Mouse (Mus musculus): ENCODE data around the gene Ola1. TPM values are rescaled to one million over a fixed set of nuclear protein-coding genes. Genes with fewer than 3 reads are reported as not detected.

Gene Ola1
- polyA plus RNA-seq, 1 experiment, result 1.5 TPM

DNA sequence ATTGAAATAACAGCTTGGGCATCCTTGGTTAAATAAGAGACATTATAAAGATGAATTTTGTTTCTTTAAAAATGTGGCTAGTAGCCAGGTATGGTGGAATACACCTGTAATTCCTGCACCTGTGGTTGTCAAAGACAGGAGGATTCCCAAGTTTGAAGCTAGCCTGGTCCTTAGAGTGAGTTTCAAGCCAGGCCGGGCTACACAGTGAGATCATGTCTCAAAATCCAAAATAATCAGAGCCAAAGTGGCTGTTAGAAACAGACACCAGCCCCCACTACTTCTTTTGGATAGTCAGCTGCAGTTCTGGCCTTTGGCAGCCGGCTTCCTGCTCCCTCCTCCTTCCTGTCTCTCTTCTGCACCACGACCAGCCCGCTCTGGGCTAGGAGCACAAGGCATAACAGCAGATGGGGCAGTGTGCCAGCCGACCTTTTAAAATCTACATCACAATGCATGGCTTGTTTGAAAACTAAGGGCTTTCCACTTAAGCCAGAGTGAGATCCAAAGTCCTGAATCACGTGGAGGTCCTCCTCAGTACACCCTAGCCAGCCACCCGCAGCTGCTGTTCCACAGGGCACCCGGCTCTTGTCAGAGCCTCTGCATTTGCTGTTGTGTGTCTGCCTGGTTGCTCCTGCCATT is 132.9 kb downstream of the Ola1 start:
- H3K27ac ChIP-seq (ENCODE audit: insufficient read depth, low read depth, low read length), result no peak overlapping the region
- H3K36me3 ChIP-seq (ENCODE audit: control insufficient read depth, insufficient read depth, low read length), result no peaks in the 10 kb centered on the region
- H3K4me3 ChIP-seq (ENCODE audit: low read depth, low read length), result no peak overlapping the region
- H3K27me3 ChIP-seq (ENCODE audit: control insufficient read depth, insufficient read depth, low read length), result no peaks in the 10 kb centered on the region
- TF ChIP-seq CTCF (IDR thresholded peaks at IDR 0.05; ENCODE audit: extremely low read depth, insufficient read length, insufficient replicate concordance, low read depth, low read length) (no peak), POLR2A (IDR thresholded peaks at IDR 0.05; ENCODE audit: low read depth, low read length) (no peak)
- WGBS, result 8% methylated on average over 8 of the region's 8 CpGs
- no peaks in the 10 kb centered on the region for H3K4me1 ChIP-seq (ENCODE audit: control insufficient read depth, insufficient read depth, insufficient read length, low read length)

DNA sequence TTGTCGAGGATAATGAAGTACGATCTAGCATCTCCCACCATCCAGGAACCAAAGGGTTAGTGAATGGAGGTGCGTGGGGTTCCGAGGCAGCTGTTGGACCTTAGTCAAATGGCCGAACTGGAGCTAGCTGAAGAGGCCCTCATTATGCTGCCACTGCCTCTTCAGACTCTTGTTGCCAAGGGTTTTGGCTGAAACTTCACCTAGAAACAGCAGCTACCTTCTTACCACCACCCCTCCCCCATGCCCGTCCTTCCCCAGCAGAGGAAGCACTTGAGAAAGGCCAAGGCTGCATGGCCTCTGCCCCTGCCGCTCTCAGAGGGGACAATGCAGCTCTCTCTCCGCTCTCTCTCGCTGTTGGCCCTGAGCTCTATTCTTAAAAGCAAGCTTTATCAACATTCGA is 136.2 kb downstream of the Ola1 start:
- H3K27ac ChIP-seq (ENCODE audit: insufficient read depth, low read depth, low read length), result no peak overlapping the region
- H3K36me3 ChIP-seq (ENCODE audit: control insufficient read depth, insufficient read depth, low read length), result no peaks in the 10 kb centered on the region
- no peaks in the 10 kb centered on the region for H3K27me3 ChIP-seq (ENCODE audit: control insufficient read depth, insufficient read depth, low read length)
- H3K4me3 ChIP-seq (ENCODE audit: low read depth, low read length), result no peak overlapping the region
- H3K4me1 ChIP-seq (ENCODE audit: control insufficient read depth, insufficient read depth, insufficient read length, low read length), result no peaks in the 10 kb centered on the region
- TF ChIP-seq CTCF (IDR thresholded peaks at IDR 0.05; ENCODE audit: extremely low read depth, insufficient read length, insufficient replicate concordance, low read depth, low read length) (no peak), POLR2A (IDR thresholded peaks at IDR 0.05; ENCODE audit: low read depth, low read length) (no peak)
- WGBS, result 88% methylated on average over 10 of the region's 10 CpGs

DNA sequence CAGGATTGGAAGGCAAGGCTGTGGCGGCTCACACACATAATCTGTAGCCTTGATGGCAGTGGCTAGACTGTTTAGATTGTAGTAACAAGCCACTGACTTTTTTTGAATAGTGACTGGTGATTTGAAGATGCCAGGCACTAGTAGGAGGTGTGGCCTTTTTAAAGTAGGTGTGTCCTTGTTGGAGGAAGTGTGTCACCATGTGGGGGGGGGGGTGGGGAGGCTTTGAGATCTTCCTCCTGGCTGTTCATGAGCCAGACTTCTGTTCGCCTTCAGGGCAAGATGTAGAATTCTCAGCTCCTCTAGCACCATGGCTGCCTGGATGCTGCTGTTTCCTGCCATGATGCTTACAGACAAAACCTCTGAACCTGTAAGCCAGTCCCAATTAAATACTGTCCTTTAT is 136.9 kb downstream of the Ola1 start:
- 86% methylated on average over 2 of the region's 2 CpGs for WGBS
- H3K4me1 ChIP-seq (ENCODE audit: control insufficient read depth, insufficient read depth, insufficient read length, low read length), result no peaks in the 10 kb centered on the region
- no peak for TF ChIP-seq POLR2A (IDR thresholded peaks at IDR 0.05; ENCODE audit: low read depth, low read length)
- no peak for TF ChIP-seq CTCF (IDR thresholded peaks at IDR 0.05; ENCODE audit: extremely low read depth, insufficient read length, insufficient replicate concordance, low read depth, low read length)
- no peaks in the 10 kb centered on the region for H3K27me3 ChIP-seq (ENCODE audit: control insufficient read depth, insufficient read depth, low read length)
- no peak overlapping the region for H3K4me3 ChIP-seq (ENCODE audit: low read depth, low read length)
- H3K27ac ChIP-seq (ENCODE audit: insufficient read depth, low read depth, low read length), result no peak overlapping the region
- H3K36me3 ChIP-seq (ENCODE audit: control insufficient read depth, insufficient read depth, low read length), result no peaks in the 10 kb centered on the region

DNA sequence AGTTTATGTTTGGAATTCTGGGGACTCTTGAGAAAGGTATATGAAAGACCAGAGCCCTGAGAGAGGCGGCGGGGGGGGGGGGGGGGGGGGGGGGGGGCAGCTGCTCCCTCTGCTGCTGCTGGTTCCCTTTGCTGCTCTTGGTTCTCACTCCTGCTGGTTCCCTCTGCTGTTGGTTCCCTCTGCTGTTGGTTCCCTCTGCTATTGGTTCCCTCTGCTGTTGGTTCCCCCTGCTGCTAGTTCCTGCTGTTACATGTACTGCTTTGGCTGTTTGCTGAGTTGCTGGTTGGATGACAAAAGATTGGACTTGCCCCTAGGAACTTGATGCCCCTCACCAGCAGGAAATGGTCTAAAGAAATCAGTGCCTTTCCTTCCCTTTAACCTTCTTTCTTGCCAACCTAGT is 138.6 kb downstream of the Ola1 start:
- Histone ChIP-seq H3K27me3 (ENCODE audit: control insufficient read depth, insufficient read depth, low read length) (no peaks in the 10 kb centered on the region), H3K4me3 (ENCODE audit: low read depth, low read length) (no peak overlapping the region), H3K27ac (ENCODE audit: insufficient read depth, low read depth, low read length) (no peak overlapping the region), H3K36me3 (ENCODE audit: control insufficient read depth, insufficient read depth, low read length) (no peaks in the 10 kb centered on the region), H3K4me1 (ENCODE audit: control insufficient read depth, insufficient read depth, insufficient read length, low read length) (no peaks in the 10 kb centered on the region)
- TF ChIP-seq CTCF (IDR thresholded peaks at IDR 0.05; ENCODE audit: extremely low read depth, insufficient read length, insufficient replicate concordance, low read depth, low read length), result no peak
- TF ChIP-seq POLR2A (IDR thresholded peaks at IDR 0.05; ENCODE audit: low read depth, low read length), result no peak
- 50% methylated on average over 1 of the region's 2 CpGs for WGBS

DNA sequence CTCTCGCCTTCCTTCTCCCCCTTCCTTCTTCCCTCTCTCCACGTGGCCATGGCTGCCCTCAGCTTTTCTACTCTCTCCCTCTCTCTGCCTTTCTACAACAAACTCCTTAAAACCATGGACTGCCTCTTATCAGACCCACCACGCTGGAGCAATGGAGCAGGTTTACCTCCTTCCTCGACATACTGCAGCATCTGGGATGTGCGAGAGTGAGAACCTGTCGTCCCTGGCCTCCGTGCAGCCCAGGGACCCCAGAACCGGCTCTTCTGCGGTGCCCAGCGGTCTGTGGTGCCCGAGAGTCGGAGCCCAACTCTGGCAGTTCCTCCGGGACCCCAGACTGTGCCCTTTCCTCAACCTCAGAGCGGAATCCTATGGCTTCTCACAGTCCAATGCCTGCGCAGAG is 139.4 kb downstream of the Ola1 start:
- WGBS, result 76% methylated on average over 15 of the region's 15 CpGs

DNA sequence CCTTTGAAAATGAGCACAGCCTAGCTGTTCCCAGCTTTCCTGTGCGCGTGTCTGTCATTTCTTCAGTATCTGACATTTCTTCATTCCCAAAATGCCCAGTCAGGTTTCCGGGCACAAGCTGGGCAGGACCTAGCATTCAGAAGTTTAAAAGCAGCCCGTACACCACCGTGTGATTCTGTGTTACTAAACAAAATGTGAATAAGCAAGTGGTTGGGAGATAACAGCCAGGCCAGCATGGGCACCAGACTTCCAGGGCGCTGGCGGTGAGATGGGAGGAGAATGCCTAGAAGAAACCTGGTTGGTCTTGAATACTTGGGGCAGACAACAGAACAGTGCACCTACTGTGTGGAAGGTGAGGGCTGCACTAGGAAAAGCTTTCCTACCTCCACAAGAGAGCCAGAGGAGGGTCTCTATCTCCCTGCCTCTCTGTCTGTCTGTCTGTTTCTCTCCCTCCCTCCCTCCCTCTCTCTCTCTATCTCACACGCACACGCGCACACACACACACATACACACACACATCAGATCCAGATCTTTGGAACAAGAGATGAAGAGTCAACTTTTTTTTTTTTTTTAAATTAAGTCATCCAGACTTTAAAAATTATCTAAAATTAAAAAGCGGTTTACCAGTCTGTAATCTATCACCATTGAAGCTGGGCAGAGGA is 144.8 kb downstream of the Ola1 start:
- Histone ChIP-seq H3K4me1 (ENCODE audit: control insufficient read depth, insufficient read depth, insufficient read length, low read length) (no peaks in the 10 kb centered on the region), H3K36me3 (ENCODE audit: control insufficient read depth, insufficient read depth, low read length) (no peaks in the 10 kb centered on the region), H3K4me3 (ENCODE audit: low read depth, low read length) (no peak overlapping the region), H3K27ac (ENCODE audit: insufficient read depth, low read depth, low read length) (no peak overlapping the region), H3K27me3 (ENCODE audit: control insufficient read depth, insufficient read depth, low read length) (no peaks in the 10 kb centered on the region)
- WGBS, result 88% methylated on average over 11 of the region's 11 CpGs
- TF ChIP-seq CTCF (IDR thresholded peaks at IDR 0.05; ENCODE audit: extremely low read depth, insufficient read length, insufficient replicate concordance, low read depth, low read length) (no peak), POLR2A (IDR thresholded peaks at IDR 0.05; ENCODE audit: low read depth, low read length) (no peak)

More for the DNA sequence above, 139.4 kb downstream of the Ola1 start:
- no peaks in the 10 kb centered on the region for H3K27me3 ChIP-seq (ENCODE audit: control insufficient read depth, insufficient read depth, low read length)
- TF ChIP-seq POLR2A (IDR thresholded peaks at IDR 0.05; ENCODE audit: low read depth, low read length), result no peak
- no peak for TF ChIP-seq CTCF (IDR thresholded peaks at IDR 0.05; ENCODE audit: extremely low read depth, insufficient read length, insufficient replicate concordance, low read depth, low read length)
- no peaks in the 10 kb centered on the region for H3K36me3 ChIP-seq (ENCODE audit: control insufficient read depth, insufficient read depth, low read length)
- H3K4me3 ChIP-seq (ENCODE audit: low read depth, low read length), result no peak overlapping the region
- H3K4me1 ChIP-seq (ENCODE audit: control insufficient read depth, insufficient read depth, insufficient read length, low read length), result no peaks in the 10 kb centered on the region
- H3K27ac ChIP-seq (ENCODE audit: insufficient read depth, low read depth, low read length), result no peak overlapping the region

DNA sequence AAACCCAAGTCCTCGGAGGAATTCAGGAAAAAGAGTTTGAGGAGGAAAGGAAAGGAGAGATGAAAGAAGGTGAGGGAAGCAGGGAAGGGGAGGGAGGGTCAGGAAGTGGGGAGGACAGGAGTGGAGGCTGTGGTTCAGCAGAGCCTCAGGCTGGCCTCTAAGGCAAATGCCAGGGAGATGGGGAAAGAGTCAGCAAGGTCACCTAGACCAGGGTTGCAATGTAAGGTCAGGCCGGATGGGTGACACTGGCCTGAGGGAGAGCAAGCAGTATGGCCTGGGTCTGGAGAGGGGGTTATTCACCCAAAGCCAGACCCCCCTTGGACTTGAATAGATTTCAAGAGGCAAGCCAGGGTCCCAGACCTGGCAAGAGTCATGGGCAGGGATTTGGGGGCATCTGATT is 147.5 kb downstream of the Ola1 start:
- WGBS, result 80% methylated on average over 2 of the region's 2 CpGs
- no peaks in the 10 kb centered on the region for H3K36me3 ChIP-seq (ENCODE audit: control insufficient read depth, insufficient read depth, low read length)
- no peak overlapping the region for H3K4me3 ChIP-seq (ENCODE audit: low read depth, low read length)
- no peaks in the 10 kb centered on the region for H3K27me3 ChIP-seq (ENCODE audit: control insufficient read depth, insufficient read depth, low read length)
- TF ChIP-seq CTCF (IDR thresholded peaks at IDR 0.05; ENCODE audit: extremely low read depth, insufficient read length, insufficient replicate concordance, low read depth, low read length), result no peak
- TF ChIP-seq POLR2A (IDR thresholded peaks at IDR 0.05; ENCODE audit: low read depth, low read length), result no peak
- no peaks in the 10 kb centered on the region for H3K4me1 ChIP-seq (ENCODE audit: control insufficient read depth, insufficient read depth, insufficient read length, low read length)
- no peak overlapping the region for H3K27ac ChIP-seq (ENCODE audit: insufficient read depth, low read depth, low read length)

Measured in small intestine, adult 2 months (tissue).